Mouse (Mus musculus): ENCODE results near the gene Smad1.

DNA sequence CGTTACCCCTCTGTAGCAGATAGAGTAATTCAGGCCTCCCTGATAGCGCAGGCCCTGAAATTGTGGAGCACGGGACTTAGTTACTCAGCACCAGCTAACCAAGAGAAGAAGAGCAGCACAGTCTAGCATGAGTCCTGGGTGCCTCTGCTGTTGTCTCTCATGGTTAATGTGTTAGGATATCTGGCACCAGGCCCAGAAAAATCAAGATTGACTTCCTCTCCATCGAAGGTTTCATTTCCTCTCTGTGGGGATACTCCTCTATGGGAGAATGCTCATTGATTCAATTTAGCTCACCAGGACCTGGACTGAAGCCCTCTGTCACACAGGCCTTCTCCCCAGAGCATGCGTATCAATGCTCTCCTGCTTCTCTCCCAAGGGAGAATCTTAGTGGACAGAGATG lies 15.6 kb upstream of the Smad1 start:
- TF ChIP-seq POLR2A (IDR thresholded peaks at IDR 0.05; ENCODE audit: control insufficient read depth, extremely low read depth, insufficient read depth, low read length, poor library complexity): no peak
- no peak for TF ChIP-seq CTCF (IDR thresholded peaks at IDR 0.05; ENCODE audit: borderline replicate concordance, control insufficient read depth, extremely low read depth, insufficient read depth, low read length, poor library complexity)
